8 mouse cellular contexts compared by ENCODE assay signal in the genomic region with DNA sequence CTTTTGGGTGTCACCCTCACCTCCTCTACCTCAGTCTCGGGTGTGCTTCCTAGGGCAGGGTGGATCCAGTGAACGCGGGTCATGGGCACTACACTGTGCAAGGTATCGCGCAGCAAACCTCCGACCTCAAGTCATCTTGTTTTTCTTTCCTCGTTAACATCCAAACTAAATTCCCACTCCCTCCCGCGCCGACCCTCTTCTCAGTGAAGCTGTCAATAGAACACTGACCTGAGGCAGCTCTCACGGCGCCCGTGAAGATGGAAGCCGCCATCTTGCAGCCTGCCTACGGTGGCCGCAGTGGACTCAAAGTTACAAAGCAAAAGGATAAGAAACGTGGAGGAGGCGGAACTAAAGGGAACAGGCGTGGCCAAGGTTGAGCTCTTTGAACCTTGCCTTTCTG. TPM values are rescaled to one million over a fixed set of nuclear protein-coding genes. Genes with fewer than 3 reads are reported as not detected.
DNase-seq lines count a peak whose midpoint lies in the region; ATAC-seq and TF ChIP-seq lines count a peak whose summit lies in the region.

No protein-coding gene starts in this region.

- peaks cover 8% of the 10 kb centered on the region; the same call in 1 of the 2 replicates for H3K4me1 ChIP-seq in heart, embryonic 10.5 days
- H3K4me1 ChIP-seq in kidney, embryonic 16.5 days (ENCODE audit: insufficient read depth, low read length) = peaks cover 15% of the 10 kb centered on the region
- H3K4me1 ChIP-seq in liver, adult 2 months (ENCODE audit: control insufficient read depth, insufficient read depth, low read length) = peaks cover 2% of the 10 kb centered on the region; the same call in 1 of the 2 replicates

- WGBS in heart, embryonic 10.5 days = 0% methylated on average over 19 of the region's 19 CpGs
- under 1% methylated on average over 19 of the region's 19 CpGs for WGBS in kidney, embryonic 16.5 days
- under 1% methylated on average over 19 of the region's 19 CpGs for WGBS in liver, adult 2 months

- H3K9ac ChIP-seq in kidney, embryonic 16.5 days (replicated peaks; ENCODE audit: low read length) = peak overlapping the region; percentile 76
- H3K9ac ChIP-seq in liver, adult 2 months (ENCODE audit: low read depth, low read length) = peak overlapping the region; percentile 67

- H3K27me3 ChIP-seq in heart, embryonic 10.5 days (ENCODE audit: insufficient read depth, poor library complexity, severe bottlenecking) = no peaks in the 10 kb centered on the region
- no peaks in the 10 kb centered on the region for H3K27me3 ChIP-seq in kidney, embryonic 16.5 days (ENCODE audit: insufficient read depth, low read length)
- no peaks in the 10 kb centered on the region for H3K27me3 ChIP-seq in liver, adult 2 months (ENCODE audit: control insufficient read depth, insufficient read depth, low read length)
- no peaks in the 10 kb centered on the region for H3K27me3 ChIP-seq in myocyte (ENCODE audit: control insufficient read depth, insufficient read depth, insufficient read length)
- H3K27me3 ChIP-seq in splenic B cell, adult 2 months (ENCODE audit: control insufficient read depth, insufficient read depth, low read length, poor library complexity, severe bottlenecking) = no peaks in the 10 kb centered on the region; the same call in 1 of the 2 replicates

- H3K9me3 ChIP-seq in heart, embryonic 10.5 days = no peaks in the 10 kb centered on the region
- no peaks in the 10 kb centered on the region for H3K9me3 ChIP-seq in kidney, embryonic 16.5 days (ENCODE audit: low read length)

- no peak for TF ChIP-seq CTCF in liver, adult 2 months (IDR thresholded peaks at IDR 0.05; ENCODE audit: low read depth, low read length)

- H3K36me3 ChIP-seq in heart, embryonic 10.5 days = peaks cover 5% of the 10 kb centered on the region
- H3K36me3 ChIP-seq in kidney, embryonic 16.5 days (ENCODE audit: insufficient read depth, low read length) = peaks cover 2% of the 10 kb centered on the region
- H3K36me3 ChIP-seq in liver, adult 2 months (ENCODE audit: control insufficient read depth, insufficient read depth, low read length) = peaks cover 4% of the 10 kb centered on the region
- no peaks in the 10 kb centered on the region for H3K36me3 ChIP-seq in myocyte (ENCODE audit: control insufficient read depth, insufficient read depth)
- no peaks in the 10 kb centered on the region for H3K36me3 ChIP-seq in splenic B cell, adult 2 months (ENCODE audit: control insufficient read depth, insufficient read depth, low read length, poor library complexity, severe bottlenecking)

- ATAC-seq in erythroblast, adult 5-6 weeks (replicated peaks; ENCODE audit: low FRiP score, poor library complexity, severe bottlenecking) = peak; percentile 99
- peak; percentile 87 for ATAC-seq in kidney, embryonic 16.5 days (ENCODE audit: low FRiP score, low TSS enrichment)

- H3ac ChIP-seq in myocyte (ENCODE audit: control insufficient read depth, insufficient read length) = peak overlapping the region; percentile 20

- peak overlapping the region; percentile 87 for H3K27ac ChIP-seq in heart, embryonic 10.5 days
- peak overlapping the region; percentile 53 for H3K27ac ChIP-seq in kidney, embryonic 16.5 days (ENCODE audit: low read length)
- H3K27ac ChIP-seq in liver, adult 2 months (replicated peaks; ENCODE audit: insufficient read depth, low read depth, low read length) = peak overlapping the region; percentile 27

- peak overlapping the region; percentile 75 for H3K4me3 ChIP-seq in heart, embryonic 10.5 days
- peak overlapping the region; percentile 84 for H3K4me3 ChIP-seq in kidney, embryonic 16.5 days (ENCODE audit: low read length)
- H3K4me3 ChIP-seq in liver, adult 2 months (ENCODE audit: insufficient read depth, low read depth, low read length) = peak overlapping the region; percentile 60
- H3K4me3 ChIP-seq in myocyte = peak overlapping the region; percentile 53

- peak; percentile 88 to 90 for DNase-seq in B cell, adult 2 months
- DNase-seq in brain, adult 2 months (ENCODE audit: low read depth, low spot score) = peak; percentile 96
- peak; percentile 96 for DNase-seq in heart, embryonic 10.5 days (ENCODE audit: low spot score)
- peak; percentile 90 for DNase-seq in liver, adult 2 months (ENCODE audit: extremely low read depth, low read depth, low spot score)
- peak; percentile 90 for DNase-seq in splenic B cell, adult 2 months (ENCODE audit: low read depth, low spot score)

- H3K79me2 ChIP-seq in liver, adult 2 months (ENCODE audit: control insufficient read depth, insufficient read depth, low read length) = peaks cover 9% of the 10 kb centered on the region
- H3K79me2 ChIP-seq in myocyte (ENCODE audit: control insufficient read depth, insufficient read depth) = peaks cover 11% of the 10 kb centered on the region

- 0 out of 2 replicates have a peak, but pooled peaks have one; percentile 37 for TF ChIP-seq POLR2A in liver, adult 2 months (IDR thresholded peaks at IDR 0.05; ENCODE audit: extremely low read depth, insufficient read depth, low read length)
- TF ChIP-seq POLR2A in myocyte (IDR thresholded peaks at IDR 0.05; ENCODE audit: insufficient read length, low read depth) = peak; percentile 70

- H3K4me2 ChIP-seq in kidney, embryonic 16.5 days (replicated peaks; ENCODE audit: low read depth, low read length) = peak overlapping the region; percentile 85
- peak overlapping the region; percentile 92 for H3K4me2 ChIP-seq in myocyte (ENCODE audit: low read depth)

TF ChIP-seq in myocyte, 11 proteins besides CTCF, POLR2A, EP300 and RAD21:
- no peak for TF ChIP-seq CEBPB (IDR thresholded peaks at IDR 0.05; ENCODE audit: insufficient read depth, poor library complexity, severe bottlenecking)
- peak; percentile 46 for TF ChIP-seq MAX (IDR thresholded peaks at IDR 0.05; ENCODE audit: low read depth)
- TF ChIP-seq POLR2AphosphoS2 (IDR thresholded peaks at IDR 0.05; ENCODE audit: insufficient read length, low read depth) = peak; percentile 78

RNA-seq across cellular contexts. Expression of gene Mrpl35, which starts 3.3 kb away (rescaled TPM):
- total RNA-seq in erythroblast, adult 5-6 weeks (2015; ENCODE audit: low replicate concordance) = 1.5 and 9.8 TPM in 2 replicates
- 4.0 and 16.1 TPM in 2 replicates for total RNA-seq in erythroblast, adult 5-6 weeks (2017; ENCODE audit: low replicate concordance)
- 64.7 and 68.8 TPM in 2 replicates for polyA plus RNA-seq in heart, embryonic 10.5 days (2016; fragmentation: Nextera tagmentation; extraction: Ambion mirVana)
- 70.7 and 71.2 TPM in 2 replicates for polyA plus RNA-seq in kidney, embryonic 16.5 days (2015; fragmentation: Nextera tagmentation; extraction: Ambion mirVana)
- total RNA-seq in liver, adult 2 months (2014; rRNA removed) = 13.5 and 14.4 TPM in 2 replicates
- 8.6 and 9.5 TPM in 2 replicates for polyA plus RNA-seq in liver, adult 2 months (2012; rRNA removed)
- polyA plus RNA-seq in myocyte (2012; fragmentation: generic; extraction: Trizol) = 17.4 TPM

RNA-seq across cellular contexts. Expression of gene Immt, which starts 7.6 kb away (rescaled TPM):
- total RNA-seq in erythroblast, adult 5-6 weeks (2015; ENCODE audit: low replicate concordance) = 50.5 and 60.8 TPM in 2 replicates
- 40.0 and 44.0 TPM in 2 replicates for total RNA-seq in erythroblast, adult 5-6 weeks (2017; ENCODE audit: low replicate concordance)
- 271 and 337 TPM in 2 replicates for polyA plus RNA-seq in heart, embryonic 10.5 days (2016; fragmentation: Nextera tagmentation; extraction: Ambion mirVana)
- 238 and 251 TPM in 2 replicates for polyA plus RNA-seq in kidney, embryonic 16.5 days (2015; fragmentation: Nextera tagmentation; extraction: Ambion mirVana)
- 90.5 and 100 TPM in 2 replicates for total RNA-seq in liver, adult 2 months (2014; rRNA removed)
- polyA plus RNA-seq in liver, adult 2 months (2012; rRNA removed) = 34.3 and 38.8 TPM in 2 replicates
- 128 TPM for polyA plus RNA-seq in myocyte (2012; fragmentation: generic; extraction: Trizol)

Comparison
In these comparisons a context has a peak if more than half of its experiments do, and no peak if none do; other contexts are left out.
1. Peak in every context shown above with its lines: DNase-seq, ATAC-seq, H3K4me3 ChIP-seq and H3K27ac ChIP-seq.
2. H3K27ac ChIP-seq: peak in every context shown above with its lines; median percentile 87 in heart, embryonic 10.5 days; 53 in kidney, embryonic 16.5 days; 27 in liver, adult 2 months.